Mouse (Mus musculus): ENCODE measurements around the gene Sox12. TPM values are rescaled to one million over a fixed set of nuclear protein-coding genes. Genes with fewer than 3 reads are reported as not detected.
"Not testable (repeated sequence)": the region's sequence is repeated elsewhere in the genome, so short reads cannot be mapped to it uniquely, and the experiment has no call there.

Sox12 gene
- polyA plus RNA-seq, 1 experiment from 2014 or later = 18.5 TPM

DNA sequence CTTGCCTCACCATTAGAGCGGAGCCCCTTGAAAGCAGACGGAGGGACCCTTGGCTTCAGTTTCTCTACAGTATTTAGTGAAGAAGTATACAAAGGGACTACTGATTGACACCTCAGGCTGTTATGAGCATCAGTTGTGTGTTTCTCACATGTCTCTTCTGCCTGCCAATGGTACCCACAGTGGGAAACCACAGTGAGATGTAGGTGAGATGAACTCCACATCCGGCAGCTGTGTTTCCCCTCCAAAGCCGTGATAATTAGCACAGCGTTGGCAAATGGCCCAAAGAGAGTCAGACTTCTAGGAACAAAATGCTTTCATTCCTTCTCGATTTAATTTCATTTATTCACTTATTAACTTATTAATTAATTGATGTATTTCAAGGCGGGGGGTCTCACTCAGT is 25.8 kb downstream of the Sox12 start:
- WGBS = 83% methylated on average over 7 of the region's 7 CpGs
- no peak overlapping the region for H3K27ac ChIP-seq
- no peak for ATAC-seq
- H3K36me3 ChIP-seq = no peaks in the 10 kb centered on the region
- H3K27me3 ChIP-seq = peaks cover 2% of the 10 kb centered on the region; the same call in 1 of the 2 replicates
- no peak overlapping the region for H3K9ac ChIP-seq (replicated peaks)
- no peak overlapping the region for H3K4me2 ChIP-seq (replicated peaks)
- peaks cover 31% of the 10 kb centered on the region for H3K4me1 ChIP-seq (replicated peaks)
- no peak overlapping the region for H3K4me3 ChIP-seq (replicated peaks)
- no peaks in the 10 kb centered on the region for H3K9me3 ChIP-seq

GRCm38 (mm10) chr2:152368532-152369140 is 29.2 kb downstream of the Sox12 start:
- Histone ChIP-seq H3K4me2 (replicated peaks) (peak overlapping the region; percentile 17; the same call in 1 of the 2 replicates), H3K36me3 (no peaks in the 10 kb centered on the region), H3K27ac (no peak overlapping the region), H3K27me3 (peaks cover 4% of the 10 kb centered on the region; the same call in 1 of the 2 replicates), H3K9me3 (no peaks in the 10 kb centered on the region), H3K9ac (replicated peaks) (no peak overlapping the region), H3K4me3 (replicated peaks) (no peak overlapping the region), H3K4me1 (replicated peaks) (peaks cover 4% of the 10 kb centered on the region; the same call in 1 of the 2 replicates)
- ATAC-seq = peak; percentile 47; the same call in 1 of the 2 replicates
- 30% methylated on average over 14 of the region's 14 CpGs for WGBS

DNA sequence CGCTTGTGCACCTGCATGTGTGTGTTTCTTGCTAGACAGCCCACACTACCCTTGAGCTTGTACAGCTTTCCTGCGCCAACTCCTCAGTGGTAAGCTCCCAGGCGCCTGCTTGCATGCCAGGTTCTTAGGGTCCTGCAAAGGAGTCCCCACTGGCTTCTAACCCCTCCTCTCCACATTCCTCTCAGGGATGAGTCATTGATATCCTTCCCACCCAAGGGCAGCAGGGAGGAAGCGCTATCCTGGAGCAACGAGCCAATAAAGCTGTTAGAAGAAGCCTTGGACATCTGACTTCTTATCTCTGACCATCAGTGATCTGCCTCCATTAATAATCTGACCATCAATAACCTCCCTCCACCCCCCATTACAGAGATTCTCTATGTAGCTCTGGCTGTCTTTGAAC is 29.9 kb downstream of the Sox12 start:
- H3K9me3 ChIP-seq = no peaks in the 10 kb centered on the region
- no peak overlapping the region for H3K27ac ChIP-seq
- no peak for ATAC-seq
- H3K27me3 ChIP-seq = peaks cover 4% of the 10 kb centered on the region; the same call in 1 of the 2 replicates
- H3K9ac ChIP-seq (replicated peaks) = no peak overlapping the region
- no peaks in the 10 kb centered on the region for H3K36me3 ChIP-seq
- peaks cover 6% of the 10 kb centered on the region; the same call in 1 of the 2 replicates for H3K4me1 ChIP-seq (replicated peaks)
- no peak overlapping the region for H3K4me2 ChIP-seq (replicated peaks)
- no peak overlapping the region for H3K4me3 ChIP-seq (replicated peaks)
- 82% methylated on average over 5 of the region's 5 CpGs for WGBS

DNA sequence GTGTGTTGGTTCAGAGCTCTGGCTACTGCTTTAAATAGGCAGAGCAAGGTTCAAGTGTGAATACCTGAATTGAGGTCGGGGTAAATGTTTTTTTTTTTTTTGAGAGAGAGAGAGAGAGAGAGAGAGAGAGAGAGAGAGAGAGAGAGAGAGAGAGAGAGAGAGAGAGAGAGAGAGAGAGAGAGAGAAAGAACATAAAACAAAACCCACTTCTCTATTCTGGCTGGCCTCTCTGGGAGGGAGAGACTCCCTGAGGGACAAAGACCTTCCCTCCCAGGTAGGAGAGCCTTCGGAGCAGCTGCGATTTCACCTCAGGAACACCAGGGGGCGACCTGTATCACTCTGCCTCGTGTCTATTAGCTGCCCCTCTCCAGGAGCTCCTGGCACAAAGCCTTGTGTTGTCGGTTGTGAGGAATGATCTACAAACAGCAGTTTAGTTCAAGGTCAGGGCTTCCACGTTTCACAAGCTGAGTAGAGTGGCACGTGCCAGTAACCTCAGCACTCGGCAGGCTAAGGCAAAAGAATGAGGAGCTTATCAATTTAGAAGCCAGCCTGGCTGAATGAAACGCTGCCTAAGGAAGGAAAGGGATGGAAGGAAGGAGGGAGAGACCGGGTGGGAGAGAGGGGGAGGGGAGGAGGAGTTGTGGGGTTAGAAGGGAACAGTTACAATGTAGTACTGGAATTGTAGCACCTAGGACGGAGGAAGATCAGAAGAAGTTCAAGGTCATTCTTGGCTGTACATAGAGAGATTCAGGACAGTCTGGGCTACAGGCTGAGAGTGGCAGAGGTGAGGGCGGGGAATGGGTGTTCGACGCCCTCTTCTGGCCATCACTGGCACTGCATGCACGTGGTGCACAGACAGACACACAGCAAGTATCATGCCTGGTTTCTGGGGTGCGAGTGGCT is 34.4 kb downstream of the Sox12 start:
- peak; percentile 72 for ATAC-seq
- WGBS = 10% methylated on average over 17 of the region's 17 CpGs
- Histone ChIP-seq H3K9me3 (no peaks in the 10 kb centered on the region), H3K4me2 (replicated peaks) (peak overlapping the region; percentile 34), H3K9ac (replicated peaks) (no peak overlapping the region), H3K27ac (peak overlapping the region; percentile 68), H3K4me1 (replicated peaks) (peaks cover 6% of the 10 kb centered on the region; the same call in 1 of the 2 replicates), H3K27me3 (0 out of 2 replicates have a peak, but pooled peaks cover 4% of the 10 kb centered on the region), H3K36me3 (no peaks in the 10 kb centered on the region), H3K4me3 (replicated peaks) (peak overlapping the region; percentile 9; the same call in 1 of the 2 replicates)

DNA sequence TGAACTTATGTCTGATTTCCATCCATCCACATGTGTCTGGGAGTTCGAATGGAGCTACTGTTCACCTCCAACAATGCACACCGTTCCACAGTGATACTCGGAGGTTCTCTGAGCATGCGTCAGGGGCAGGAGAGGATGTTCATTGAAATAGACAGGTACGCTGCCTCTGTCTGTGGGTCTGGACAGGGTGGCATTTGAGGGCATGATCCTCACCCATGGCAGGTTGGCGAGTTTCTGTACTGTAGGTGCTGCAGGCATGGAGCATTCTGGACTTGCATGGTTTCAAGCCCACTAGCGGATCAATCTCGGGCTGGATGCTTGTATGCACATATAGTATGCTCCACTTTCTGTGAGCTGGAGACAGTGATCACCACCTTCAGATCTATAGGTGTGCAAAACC is 36.7 kb downstream of the Sox12 start:
- H3K9ac ChIP-seq (replicated peaks) = no peak overlapping the region
- no peak overlapping the region for H3K27ac ChIP-seq
- 91% methylated on average over 8 of the region's 8 CpGs for WGBS
- H3K4me2 ChIP-seq (replicated peaks) = no peak overlapping the region
- no peak for ATAC-seq
- no peak overlapping the region for H3K4me3 ChIP-seq (replicated peaks)
- H3K4me1 ChIP-seq (replicated peaks) = 0 out of 2 replicates have a peak, but pooled peaks cover 6% of the 10 kb centered on the region
- no peaks in the 10 kb centered on the region for H3K9me3 ChIP-seq
- no peaks in the 10 kb centered on the region for H3K27me3 ChIP-seq
- no peaks in the 10 kb centered on the region for H3K36me3 ChIP-seq

DNA sequence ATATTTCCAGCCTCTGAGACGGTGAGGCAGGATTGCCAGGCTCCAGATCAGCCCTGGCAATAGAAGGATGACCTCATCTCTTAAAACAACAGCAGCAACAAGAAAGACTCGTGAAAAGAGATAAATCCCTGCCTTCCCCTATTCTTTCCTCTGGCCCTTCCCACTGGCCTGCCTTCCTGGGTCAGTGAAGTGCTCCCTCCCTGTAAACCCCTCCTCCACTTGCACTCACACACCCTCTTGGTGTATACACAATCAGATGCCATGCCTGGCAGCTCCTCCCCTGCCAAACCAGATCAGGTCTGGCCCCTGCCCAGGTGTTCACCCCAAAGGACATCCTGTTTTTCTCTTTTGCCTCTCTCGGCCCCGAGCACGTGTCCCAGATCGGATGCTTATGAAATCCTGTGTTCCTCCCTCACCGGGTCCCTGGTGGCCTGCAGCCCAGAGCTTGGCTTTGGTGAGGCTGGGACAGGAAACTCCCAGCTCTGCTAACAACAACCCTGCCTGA is 37.5 kb downstream of the Sox12 start:
- Histone ChIP-seq H3K27ac (no peak overlapping the region), H3K4me1 (replicated peaks) (0 out of 2 replicates have a peak, but pooled peaks cover 6% of the 10 kb centered on the region), H3K4me3 (replicated peaks) (no peak overlapping the region), H3K9ac (replicated peaks) (no peak overlapping the region), H3K4me2 (replicated peaks) (no peak overlapping the region), H3K9me3 (no peaks in the 10 kb centered on the region), H3K27me3 (no peaks in the 10 kb centered on the region), H3K36me3 (no peaks in the 10 kb centered on the region)
- WGBS = 62% methylated on average over 7 of the region's 7 CpGs
- no peak for ATAC-seq

GRCm38 (mm10) chr2:152359616-152360015 is 38.2 kb downstream of the Sox12 start:
- 83% methylated on average over 5 of the region's 5 CpGs for WGBS
- Histone ChIP-seq H3K4me2 (replicated peaks) (no peak overlapping the region), H3K36me3 (no peaks in the 10 kb centered on the region), H3K27ac (no peak overlapping the region), H3K4me3 (replicated peaks) (no peak overlapping the region), H3K4me1 (replicated peaks) (0 out of 2 replicates have a peak, but pooled peaks cover 6% of the 10 kb centered on the region), H3K27me3 (no peaks in the 10 kb centered on the region), H3K9me3 (no peaks in the 10 kb centered on the region), H3K9ac (replicated peaks) (no peak overlapping the region)
- ATAC-seq = no peak

DNA sequence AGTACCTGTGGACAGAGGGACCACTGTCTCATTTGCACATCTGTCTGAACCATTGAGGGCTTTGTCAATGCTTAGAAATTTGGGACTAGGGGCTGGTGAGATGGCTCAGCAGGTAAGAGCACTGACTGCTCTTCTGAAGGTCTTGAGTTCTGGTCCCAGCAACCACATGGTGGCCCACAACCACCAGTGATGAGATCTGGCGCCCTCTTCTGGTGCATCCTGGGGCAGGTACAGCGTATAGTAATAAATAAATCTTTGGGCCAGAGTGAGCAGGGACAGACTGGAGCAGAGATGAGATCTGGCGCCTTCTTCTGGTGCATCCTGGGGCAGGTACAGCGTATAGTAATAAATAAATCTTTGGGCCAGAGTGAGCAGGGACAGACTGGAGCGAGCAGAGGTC is 38.9 kb downstream of the Sox12 start:
- not testable (repeated sequence) for H3K9me3 ChIP-seq; H3K4me2 ChIP-seq (replicated peaks); H3K9ac ChIP-seq (replicated peaks); H3K4me3 ChIP-seq (replicated peaks); H3K4me1 ChIP-seq (replicated peaks); ATAC-seq; H3K36me3 ChIP-seq; H3K27ac ChIP-seq; H3K27me3 ChIP-seq
- 70% methylated on average over 5 of the region's 5 CpGs for WGBS

DNA sequence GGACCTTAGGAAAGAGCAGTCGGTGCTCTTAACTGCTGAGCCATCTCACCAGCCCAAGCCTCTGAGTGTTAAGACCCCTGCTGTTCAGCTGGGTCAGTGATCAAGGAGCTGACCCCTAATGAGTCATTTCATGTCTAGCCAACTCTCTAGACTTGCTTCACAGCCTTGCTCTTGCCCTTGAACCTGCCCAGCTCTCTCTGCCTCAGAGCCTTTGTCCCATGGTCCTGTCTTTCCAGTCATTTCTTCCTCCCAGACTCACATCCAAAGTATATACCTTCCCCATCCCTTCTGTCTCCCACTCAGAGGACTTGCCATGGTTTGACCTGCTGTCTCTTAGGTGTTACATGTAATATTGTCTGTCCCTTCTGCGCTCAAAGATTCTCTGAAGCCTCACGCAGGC is 40.6 kb downstream of the Sox12 start:
- 90% methylated on average over 3 of the region's 3 CpGs for WGBS
- no peak overlapping the region for H3K9ac ChIP-seq (replicated peaks)
- H3K27ac ChIP-seq = no peak overlapping the region
- no peaks in the 10 kb centered on the region for H3K4me1 ChIP-seq (replicated peaks)
- H3K9me3 ChIP-seq = no peaks in the 10 kb centered on the region
- no peaks in the 10 kb centered on the region for H3K27me3 ChIP-seq
- no peak for ATAC-seq
- H3K4me3 ChIP-seq (replicated peaks) = no peak overlapping the region
- H3K36me3 ChIP-seq = no peaks in the 10 kb centered on the region
- H3K4me2 ChIP-seq (replicated peaks) = no peak overlapping the region

GRCm38 (mm10) chr2:152349842-152350540 is 47.9 kb downstream of the Sox12 start:
- WGBS = 91% methylated on average over 8 of the region's 8 CpGs
- H3K27ac ChIP-seq = no peak overlapping the region

GRCm38 (mm10) chr2:152349205-152349604 is 48.7 kb downstream of the Sox12 start:
- Histone ChIP-seq H3K4me3 (replicated peaks) (no peak overlapping the region), H3K4me1 (replicated peaks) (peaks cover 5% of the 10 kb centered on the region), H3K4me2 (replicated peaks) (no peak overlapping the region), H3K27me3 (peaks cover 12% of the 10 kb centered on the region), H3K36me3 (no peaks in the 10 kb centered on the region), H3K9me3 (no peaks in the 10 kb centered on the region), H3K9ac (replicated peaks) (no peak overlapping the region), H3K27ac (no peak overlapping the region)
- ATAC-seq = no peak
- 87% methylated on average over 6 of the region's 6 CpGs for WGBS

More at GRCm38 (mm10) chr2:152349842-152350540, 47.9 kb downstream of the Sox12 start:
- no peaks in the 10 kb centered on the region for H3K36me3 ChIP-seq
- peaks cover 6% of the 10 kb centered on the region; the same call in 1 of the 2 replicates for H3K27me3 ChIP-seq
- no peaks in the 10 kb centered on the region for H3K9me3 ChIP-seq
- H3K4me1 ChIP-seq (replicated peaks) = no peaks in the 10 kb centered on the region
- no peak for ATAC-seq
- H3K9ac ChIP-seq (replicated peaks) = no peak overlapping the region
- no peak overlapping the region for H3K4me3 ChIP-seq (replicated peaks)
- H3K4me2 ChIP-seq (replicated peaks) = no peak overlapping the region

All from midbrain, embryonic 13.5 days (tissue).